Mouse (Mus musculus): Measurements from ENCODE around the gene Myo6.

The Myo6 gene

DNA sequence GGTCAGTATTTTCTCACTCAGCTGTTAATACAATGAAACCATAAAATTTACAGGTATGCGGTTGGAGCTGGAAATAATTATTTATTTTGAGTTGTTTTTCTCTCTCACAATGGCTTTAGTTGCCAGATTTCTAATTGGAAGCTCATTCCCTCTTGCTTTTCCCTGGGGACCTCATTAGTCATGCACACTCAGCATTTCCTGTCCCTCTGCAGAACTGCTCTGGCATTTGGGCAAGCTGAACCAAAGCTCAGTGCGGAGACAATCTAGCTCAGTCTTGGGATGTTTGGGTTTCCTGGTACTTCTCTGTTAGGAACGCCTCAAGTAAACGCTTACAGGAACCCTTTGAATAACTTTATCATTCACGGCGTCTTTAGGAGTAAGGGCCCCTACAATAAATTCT, 76.9 kb downstream of the Myo6 start:
- no peak for DNase-seq

DNA sequence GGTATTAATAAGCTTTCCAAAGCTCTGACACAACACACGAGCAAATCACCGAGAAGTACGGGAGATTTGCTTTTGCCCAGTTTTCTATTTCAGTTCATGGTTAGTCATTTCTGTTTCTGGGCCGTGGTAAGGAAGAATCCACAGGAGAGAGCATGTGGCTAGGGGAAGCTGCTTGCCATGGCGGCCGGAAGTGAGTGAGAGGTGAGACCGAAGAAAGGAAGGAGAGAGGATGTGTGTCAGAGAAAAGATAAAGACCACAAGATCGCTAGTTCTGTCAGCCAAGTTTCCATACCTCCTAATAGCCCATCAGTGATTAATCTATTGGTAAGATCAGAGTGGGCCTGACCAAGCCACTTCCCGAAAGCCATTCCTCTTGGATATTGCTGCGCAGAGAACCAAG, 87.3 kb downstream of the Myo6 start:
- no peak for DNase-seq

DNA sequence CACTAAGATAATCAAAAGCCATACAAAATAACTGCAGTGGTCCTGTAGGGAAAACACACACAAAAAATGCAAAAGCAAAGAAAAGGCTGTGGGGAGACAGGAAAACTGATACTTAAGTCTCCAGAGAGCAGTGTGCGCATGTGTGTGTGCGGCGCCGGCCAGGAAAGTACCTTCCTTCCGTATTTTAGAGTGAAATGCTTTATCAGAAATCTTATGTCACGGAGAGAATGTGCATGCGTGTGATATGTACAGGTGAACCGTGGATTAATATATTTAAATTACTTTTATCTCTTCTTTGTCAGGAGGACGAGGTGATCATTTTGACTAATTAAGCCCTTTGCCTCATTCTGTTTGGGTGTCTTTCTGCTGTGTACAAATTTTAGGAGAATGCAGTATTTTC, 88.4 kb downstream of the Myo6 start:
- no peak for DNase-seq

GRCm38 (mm10) chr9:80256561-80256960, 91.7 kb downstream of the Myo6 start:
- DNase-seq = no peak

DNA sequence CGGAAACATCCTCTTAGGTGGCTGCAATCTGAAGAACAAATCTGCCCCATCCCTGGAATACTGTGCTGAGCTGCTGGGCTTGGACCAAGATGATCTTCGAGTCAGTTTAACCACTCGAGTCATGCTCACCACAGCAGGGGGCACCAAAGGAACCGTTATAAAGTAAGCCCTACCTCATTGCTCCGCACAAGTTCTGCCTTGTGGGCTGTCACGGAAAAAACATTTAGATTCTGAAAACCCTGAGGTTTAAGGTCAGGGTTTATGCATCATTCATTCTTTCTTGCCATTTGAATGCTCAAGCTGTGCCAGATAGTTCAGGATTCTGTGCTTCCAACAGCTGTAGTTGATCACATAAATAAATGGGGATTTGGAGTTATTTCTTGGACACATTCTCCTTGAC, 93.6 kb downstream of the Myo6 start:
- DNase-seq = peak; percentile 71

- DNase-seq = no peak
These were observed 96.1 kb downstream of the Myo6 start for GRCm38 (mm10) chr9:80260905-80261304.

- DNase-seq = peak; percentile 22
These were observed 97.7 kb downstream of the Myo6 start for GRCm38 (mm10) chr9:80262367-80263026.

DNA sequence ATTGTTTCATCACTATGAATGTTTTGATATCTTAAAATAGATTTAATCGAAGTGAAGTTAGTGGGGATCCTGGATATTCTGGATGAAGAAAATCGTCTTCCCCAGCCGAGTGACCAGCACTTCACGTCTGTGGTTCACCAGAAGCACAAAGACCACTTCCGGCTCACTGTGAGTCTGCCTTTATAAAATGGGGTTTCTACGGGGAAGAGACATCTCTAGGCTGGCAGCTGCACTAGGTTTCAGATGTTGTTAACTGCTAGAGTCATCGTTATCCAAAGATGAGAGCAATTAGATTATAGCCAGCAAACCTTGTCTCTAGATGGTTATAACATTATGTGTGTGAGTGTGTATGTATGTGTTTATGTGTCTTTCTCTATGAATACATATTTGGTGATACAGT, 101.3 kb downstream of the Myo6 start:
- peak; percentile 27 for DNase-seq

GRCm38 (mm10) chr9:80266507-80266906, 101.7 kb downstream of the Myo6 start:
- peak; percentile 68 for DNase-seq

DNA sequence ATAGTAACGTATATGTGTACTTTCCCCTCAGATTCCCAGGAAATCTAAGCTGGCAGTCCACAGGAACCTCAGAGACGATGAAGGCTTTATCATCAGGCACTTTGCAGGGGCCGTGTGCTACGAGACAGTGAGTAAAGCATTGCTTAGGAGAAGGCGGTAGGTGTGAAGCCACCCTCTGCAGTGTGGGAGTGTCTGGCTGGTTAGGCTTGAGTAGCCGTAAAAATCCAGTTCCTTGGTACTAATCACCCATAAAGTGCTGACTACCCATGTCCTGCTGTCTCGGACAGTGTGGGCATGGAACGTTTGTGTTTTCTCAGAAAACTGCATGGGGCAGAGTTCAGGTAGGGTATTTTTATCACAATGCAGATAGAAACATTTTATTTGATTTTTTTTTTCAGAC, 104.8 kb downstream of the Myo6 start:
- no peak for DNase-seq

- DNase-seq = no peak
These were observed 108.1 kb downstream of the Myo6 start for GRCm38 (mm10) chr9:80272951-80273350.

- DNase-seq = no peak
These were observed 110.4 kb downstream of the Myo6 start for GRCm38 (mm10) chr9:80275053-80275771.

- DNase-seq = no peak
These were observed 110.9 kb downstream of the Myo6 start for GRCm38 (mm10) chr9:80275772-80276134.

GRCm38 (mm10) chr9:80277157-80277556, 112.3 kb downstream of the Myo6 start:
- peak; percentile 19 for DNase-seq

DNA sequence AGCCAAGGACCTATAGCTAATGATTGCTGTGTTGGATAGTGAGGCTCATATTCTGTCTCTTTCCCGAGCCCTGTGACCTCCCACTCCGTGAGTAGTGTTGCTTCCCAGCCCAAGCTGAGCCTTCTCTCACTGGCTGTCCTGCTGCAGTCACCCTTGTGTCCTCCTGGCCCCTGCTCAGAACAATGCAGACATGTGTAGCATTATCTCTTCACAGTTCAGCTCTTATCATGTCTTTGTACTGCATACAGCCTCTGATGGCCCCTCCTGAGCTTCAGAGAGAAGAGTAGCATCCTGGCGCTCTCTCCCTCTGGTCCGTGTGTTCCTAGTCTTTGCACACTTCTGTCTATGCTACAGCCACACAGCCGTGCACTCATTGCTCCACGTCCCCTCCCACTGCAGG, 112.9 kb downstream of the Myo6 start:
- DNase-seq = no peak

- no peak for DNase-seq
These were observed 115.9 kb downstream of the Myo6 start for GRCm38 (mm10) chr9:80280724-80281123.

- DNase-seq = no peak
These were observed 117.6 kb downstream of the Myo6 start for GRCm38 (mm10) chr9:80282426-80282825.

- no peak for DNase-seq
These were observed 119.8 kb downstream of the Myo6 start for GRCm38 (mm10) chr9:80284539-80285174.

DNA sequence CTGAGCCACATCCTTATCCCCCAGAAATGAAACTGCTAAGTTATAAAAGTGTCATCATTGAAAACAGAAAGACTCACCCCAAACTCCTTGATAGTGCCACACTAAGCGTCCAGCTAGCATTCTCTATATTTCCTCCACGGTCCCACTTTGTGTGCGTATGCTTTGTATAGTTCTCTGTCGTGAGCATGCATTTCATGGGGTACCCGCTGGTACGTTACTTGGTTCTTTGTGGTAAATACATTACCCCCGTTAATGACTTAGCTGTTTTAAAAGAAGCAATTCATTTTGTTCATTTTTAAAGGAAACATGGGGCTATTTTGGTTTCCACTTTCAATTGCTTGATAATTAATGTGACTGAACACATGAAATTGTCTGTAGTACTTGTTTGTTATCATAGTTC, 122.0 kb downstream of the Myo6 start:
- DNase-seq = no peak

- no peak for DNase-seq
These were observed 128.3 kb downstream of the Myo6 start for GRCm38 (mm10) chr9:80293056-80293584.

- no peak for DNase-seq
These were observed 131.3 kb downstream of the Myo6 start for GRCm38 (mm10) chr9:80296086-80296485.

DNA sequence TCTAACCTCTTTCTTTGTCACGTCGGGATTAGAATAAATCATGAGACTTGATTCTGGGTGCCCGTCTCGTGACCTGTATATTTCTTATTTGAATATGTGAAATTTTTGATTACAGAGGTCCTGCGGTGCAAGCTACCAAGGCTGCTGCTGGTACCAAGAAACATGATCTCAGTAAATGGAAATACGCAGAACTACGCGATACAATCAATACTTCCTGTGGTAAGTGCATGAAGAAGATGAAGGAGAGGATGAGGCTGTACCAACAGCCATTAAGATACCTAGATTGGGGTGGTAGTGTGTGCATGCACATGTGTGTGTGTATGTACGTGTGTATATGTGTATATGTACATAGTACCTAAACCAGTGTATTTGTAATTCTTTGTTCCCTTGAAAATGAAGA, 134.2 kb downstream of the Myo6 start:
- DNase-seq = no peak

DNA sequence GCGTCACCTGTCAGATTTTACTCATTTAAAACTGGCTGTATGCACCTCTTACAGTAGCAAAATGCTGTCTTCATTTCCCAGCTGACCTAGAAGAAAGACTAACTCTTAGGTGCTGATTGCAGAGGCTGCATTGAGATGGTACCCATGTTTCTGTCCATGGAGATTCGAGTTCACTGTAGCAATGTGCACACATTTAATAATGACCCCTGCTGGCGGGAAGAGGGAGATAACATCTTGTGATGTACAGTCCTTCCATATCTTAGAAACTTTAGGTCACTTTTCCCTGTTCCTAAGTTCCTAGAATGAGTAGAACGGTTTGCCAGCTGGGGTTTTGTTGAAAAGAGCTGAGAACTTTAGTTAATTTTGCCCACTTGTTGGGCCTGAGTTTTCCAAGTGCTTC, 138.7 kb downstream of the Myo6 start:
- peak; percentile 42 for DNase-seq

DNA sequence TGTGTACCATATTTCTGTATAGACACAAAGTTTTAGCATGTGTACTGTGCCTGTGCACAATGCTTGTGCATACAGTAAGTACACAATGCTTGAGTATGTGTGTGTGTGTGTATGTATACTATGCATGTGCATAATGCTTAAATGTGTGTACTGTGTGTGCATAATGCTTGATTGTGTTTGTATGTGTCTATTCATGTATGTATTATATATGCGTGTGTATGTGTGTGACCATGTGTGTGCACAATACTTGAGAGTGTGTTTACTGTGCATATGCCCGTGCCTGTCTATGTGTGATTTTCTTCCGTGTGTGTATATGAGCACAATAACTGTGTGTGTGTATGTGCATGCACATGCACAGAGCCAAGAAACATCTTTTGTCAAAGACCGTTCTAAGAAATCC, 141.6 kb downstream of the Myo6 start:
- no peak for DNase-seq

Measured in thymus, postnatal 4 days (tissue).